Mouse (Mus musculus) liver, postnatal 0 days (tissue): ENCODE data around the gene Wwox. TPM values are rescaled to one million over a fixed set of nuclear protein-coding genes. Genes with fewer than 3 reads are reported as not detected.

Experiments
- ATAC-seq: fragments of 200-750 bp; cut with Nextera tagmentation; 2 replicates; pipeline ENCODE4 v1.8.0; 2017; ENCODE audit warnings: mild to moderate bottlenecking, moderate library complexity
- DNase-seq: peaks from one replicate; pipeline ENCODE4 v3.0.0-alpha.2; 2016
- H3K27ac ChIP-seq: fragments of 300-500 bp; sonication (generic); 2 replicates; pipeline ENCODE4 v1.5.1; 2014; ENCODE audit warnings: antibody characterized with exemption, moderate library complexity, mild to moderate bottlenecking, low read depth
- H3K27me3 ChIP-seq: fragments of 300-500 bp; sonication (generic); 2 replicates; pipeline ENCODE4 v1.6.1; 2014; ENCODE audit warnings: low read length, control low read depth, mixed read lengths; ENCODE audit not compliant: insufficient read depth
- H3K36me3 ChIP-seq: fragments of 300-500 bp; sonication (generic); replicated peaks from 2 replicates; pipeline ENCODE4 v1.6.1; 2014; ENCODE audit warnings: mild to moderate bottlenecking, control low read depth, low read length, moderate library complexity, mixed read lengths; ENCODE audit not compliant: insufficient read depth
- H3K4me1 ChIP-seq: fragments of 300-500 bp; sonication (generic); 2 replicates; pipeline ENCODE4 v1.6.1; 2014; ENCODE audit warnings: antibody characterized with exemption, mild to moderate bottlenecking, control low read depth; ENCODE audit not compliant: insufficient read depth
- H3K4me2 ChIP-seq: fragments of 300-500 bp; sonication (generic); 2 replicates; pipeline ENCODE4 v1.6.1; 2014; ENCODE audit warnings: low read depth, mild to moderate bottlenecking, low read length, moderate library complexity, mixed read lengths
- H3K4me3 ChIP-seq: fragments of 300-500 bp; sonication (generic); 2 replicates; pipeline ENCODE4 v1.5.1; 2014; ENCODE audit warnings: low read depth, low read length
- H3K9ac ChIP-seq: fragments of 300-500 bp; sonication (generic); replicated peaks from 2 replicates; pipeline ENCODE4 v1.6.1; 2014; ENCODE audit warnings: mild to moderate bottlenecking, moderate library complexity
- H3K9me3 ChIP-seq: fragments of 300-500 bp; sonication (generic); 2 replicates; pipeline ENCODE4 v1.6.1; 2016; ENCODE audit warnings: mild to moderate bottlenecking, control low read depth, low read length, mixed read lengths
- CTCF ChIP-seq: sonication (generic); IDR thresholded peaks from 2 replicates; pipeline ENCODE4 v1.5.1; 2016; ENCODE audit warnings: antibody characterized with exemption, low read depth
- EP300 ChIP-seq: IDR thresholded peaks from 2 replicates; pipeline ENCODE4 v1.6.1; 2016; ENCODE audit warnings: antibody characterized with exemption, low read depth, mild to moderate bottlenecking
- WGBS: fragments of 180-500 bp; shearing (Covaris S2); extraction: QIAGEN DNeasy Blood & Tissue Kit; methylation state at CpG from one replicate; pipeline ENCODE4 v1.1.7; 2014; ENCODE audit not compliant: insufficient replicate concordance; 5-methylcytosine and 5-hydroxymethylcytosine counted together
- polyA plus RNA-seq: library from polyadenylated mRNA; unstranded; fragments of >200 nt; fragmentation: Nextera tagmentation; extraction: Ambion mirVana; gene quantifications from 2 replicates; pipeline ENCODE4 v1.2.1, GENCODE M21; 2015

Wwox gene
- polyA plus RNA-seq, 1 experiment from 2014 or later = 3.9 TPM

DNA sequence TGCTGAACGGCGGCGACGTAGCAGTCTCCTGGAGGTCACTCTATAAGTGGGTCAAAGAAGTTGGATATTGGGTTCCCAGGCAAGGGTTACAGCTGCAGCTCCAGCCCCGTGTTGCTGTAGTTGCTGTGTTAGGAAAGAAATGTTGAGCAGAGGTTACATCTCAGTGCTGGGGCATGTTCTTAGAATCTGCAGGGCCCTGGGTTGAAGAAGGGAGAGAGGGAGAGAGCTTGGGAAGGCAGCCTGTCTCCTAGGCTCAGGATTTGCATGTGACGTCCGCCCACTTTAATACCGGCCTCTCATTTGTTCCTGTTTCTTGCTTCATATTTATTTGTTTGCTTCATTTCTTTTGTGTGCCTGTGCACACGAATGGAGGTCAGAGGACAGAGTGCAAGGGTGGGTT, 410.0 kb downstream of the Wwox start:
- Histone ChIP-seq H3K4me2 (peak overlapping the region; percentile 38; the same call in 1 of the 2 replicates), H3K36me3 (no peaks in the 10 kb centered on the region), H3K27ac (peak overlapping the region; percentile 44), H3K4me1 (no peaks in the 10 kb centered on the region), H3K4me3 (no peak overlapping the region), H3K9ac (no peak overlapping the region), H3K27me3 (no peaks in the 10 kb centered on the region), H3K9me3 (no peaks in the 10 kb centered on the region)
- TF ChIP-seq EP300 (no peak), CTCF (no peak)
- no peak for DNase-seq
- WGBS = 68% methylated on average over 9 of the region's 9 CpGs
- ATAC-seq = peak; percentile 82

DNA sequence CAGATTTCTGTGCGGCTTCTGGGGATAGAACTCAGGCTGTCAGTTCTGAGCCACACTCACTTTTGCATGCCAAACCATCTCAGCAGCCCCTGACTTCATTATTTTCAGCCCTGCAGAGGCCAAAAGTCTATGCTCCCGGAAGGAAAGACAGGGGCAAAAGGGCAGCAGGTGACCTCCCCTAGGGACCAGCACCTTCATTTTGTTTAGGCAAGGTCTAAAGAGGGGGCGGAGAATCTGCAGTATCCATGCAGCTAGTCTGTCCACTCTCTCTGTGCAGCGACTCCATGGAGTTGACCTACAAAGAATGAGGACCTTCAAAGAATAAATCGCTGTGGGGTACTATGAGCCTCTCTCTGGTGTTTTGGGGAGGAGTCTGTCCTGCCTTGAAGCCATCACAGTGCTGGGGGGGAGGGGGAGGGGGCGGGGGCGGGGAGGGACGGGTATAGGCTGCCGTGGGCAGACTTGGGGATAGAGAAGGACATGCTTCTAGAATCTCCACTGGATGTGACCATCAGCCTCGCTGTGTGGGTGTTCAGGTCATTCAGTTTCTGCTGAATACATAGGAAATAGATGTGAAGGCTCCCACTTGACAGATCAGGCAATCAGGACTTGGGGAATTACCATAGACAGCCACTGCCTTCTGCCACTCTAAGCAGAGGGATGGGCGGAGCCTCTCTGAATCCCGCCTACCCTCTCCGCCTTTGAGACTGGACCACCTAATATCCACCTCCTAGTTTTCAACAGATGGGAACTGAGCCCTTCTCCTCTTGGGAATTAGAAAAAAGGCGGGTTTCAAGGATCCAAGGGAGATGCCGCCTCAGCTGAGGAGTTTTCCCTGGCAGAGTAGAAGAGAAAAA, 410.8 kb downstream of the Wwox start:
- Histone ChIP-seq H3K9me3 (no peaks in the 10 kb centered on the region), H3K27me3 (no peaks in the 10 kb centered on the region)
- ATAC-seq = peak; percentile 57

DNA sequence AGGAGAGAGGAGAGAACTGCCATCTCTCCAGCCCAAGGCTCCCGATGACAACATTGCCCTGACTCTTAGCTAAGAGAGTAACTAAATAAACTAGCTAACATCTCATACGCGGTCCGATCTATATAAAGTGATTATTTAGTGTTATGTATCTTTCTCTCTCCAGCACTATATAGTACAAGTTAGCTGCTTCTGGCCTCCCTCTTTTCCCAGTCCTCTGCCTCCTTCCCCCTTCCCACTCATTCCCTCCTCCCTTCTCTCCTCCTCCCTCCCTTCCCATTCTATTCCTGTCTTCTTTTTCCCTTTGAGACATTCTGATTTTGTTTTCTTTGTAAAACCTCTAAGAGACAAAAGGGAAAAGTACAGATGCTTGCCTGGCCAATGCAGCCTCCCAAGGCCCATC, 414.3 kb downstream of the Wwox start:
- no peaks in the 10 kb centered on the region for H3K36me3 ChIP-seq
- no peak for ATAC-seq
- WGBS = 85% methylated on average over 4 of the region's 4 CpGs

More for the DNA sequence above, 410.8 kb downstream of the Wwox start:
- no peak overlapping the region for H3K4me3 ChIP-seq
- TF ChIP-seq CTCF = no peak
- no peak for TF ChIP-seq EP300
- no peaks in the 10 kb centered on the region for H3K36me3 ChIP-seq
- H3K4me2 ChIP-seq = peak overlapping the region; percentile 38
- H3K9ac ChIP-seq = no peak overlapping the region
- H3K27ac ChIP-seq = peak overlapping the region; percentile 44
- WGBS = 48% methylated on average over 14 of the region's 15 CpGs
- no peak for DNase-seq
- no peaks in the 10 kb centered on the region for H3K4me1 ChIP-seq

DNA sequence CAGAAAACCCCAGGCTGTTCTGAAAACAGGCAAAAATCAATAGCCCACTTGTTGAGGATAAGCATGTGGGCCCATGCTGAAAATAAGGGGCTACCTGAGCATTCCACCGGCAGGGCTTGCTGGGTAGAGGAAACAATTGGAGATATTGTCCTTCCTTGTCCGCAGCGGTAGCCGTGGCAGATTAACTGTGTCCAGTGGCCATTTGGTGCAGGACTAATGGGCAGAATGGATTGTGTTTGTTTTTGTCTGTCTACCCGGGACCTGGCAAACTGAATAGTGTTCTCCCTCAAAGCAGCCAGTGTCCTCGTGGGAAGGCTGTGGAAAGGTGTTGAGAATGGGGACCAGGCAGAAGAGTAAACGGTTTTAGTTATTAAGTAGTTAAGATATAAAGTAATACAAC, 416.4 kb downstream of the Wwox start:
- Histone ChIP-seq H3K27me3 (no peaks in the 10 kb centered on the region), H3K9me3 (no peaks in the 10 kb centered on the region), H3K4me3 (no peak overlapping the region), H3K36me3 (no peaks in the 10 kb centered on the region), H3K4me1 (no peaks in the 10 kb centered on the region), H3K4me2 (no peak overlapping the region), H3K9ac (no peak overlapping the region), H3K27ac (no peak overlapping the region)
- no peak for TF ChIP-seq EP300
- TF ChIP-seq CTCF = no peak
- no peak for DNase-seq
- WGBS = 70% methylated on average over 7 of the region's 7 CpGs
- no peak for ATAC-seq

More for the DNA sequence above, 414.3 kb downstream of the Wwox start:
- H3K4me1 ChIP-seq = no peaks in the 10 kb centered on the region
- TF ChIP-seq EP300 = no peak
- no peak for TF ChIP-seq CTCF
- DNase-seq = no peak
- H3K9me3 ChIP-seq = no peaks in the 10 kb centered on the region
- no peak overlapping the region for H3K4me3 ChIP-seq
- no peak overlapping the region for H3K9ac ChIP-seq
- no peaks in the 10 kb centered on the region for H3K27me3 ChIP-seq
- H3K27ac ChIP-seq = no peak overlapping the region
- H3K4me2 ChIP-seq = no peak overlapping the region

DNA sequence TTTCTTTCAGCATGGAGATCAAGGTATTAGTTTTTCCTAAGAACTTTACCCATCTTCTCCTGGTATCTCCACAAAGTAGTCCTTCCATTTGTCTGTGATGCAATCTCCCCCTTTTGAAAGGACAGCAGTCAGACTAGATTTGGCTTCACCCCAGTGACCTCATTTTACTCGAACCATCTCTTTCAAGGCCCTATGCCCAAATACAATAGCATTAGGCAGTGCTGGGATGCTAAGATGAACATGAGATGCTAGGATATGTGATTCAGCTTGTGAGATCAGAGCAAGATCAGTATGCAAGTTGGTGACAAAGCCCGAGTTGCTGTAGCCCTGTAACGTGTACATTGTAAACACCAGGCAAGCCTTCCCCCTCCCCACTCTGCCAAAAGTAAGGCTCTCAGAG, 426.5 kb downstream of the Wwox start:
- H3K27ac ChIP-seq = no peak overlapping the region
- no peak overlapping the region for H3K9ac ChIP-seq
- TF ChIP-seq EP300 (no peak), CTCF (no peak)
- WGBS = 45% methylated on average over 3 of the region's 3 CpGs
- no peaks in the 10 kb centered on the region for H3K27me3 ChIP-seq
- H3K4me3 ChIP-seq = no peak overlapping the region
- DNase-seq (no peak), ATAC-seq (no peak)
- no peaks in the 10 kb centered on the region for H3K36me3 ChIP-seq
- no peaks in the 10 kb centered on the region for H3K9me3 ChIP-seq
- no peak overlapping the region for H3K4me2 ChIP-seq
- no peaks in the 10 kb centered on the region for H3K4me1 ChIP-seq

DNA sequence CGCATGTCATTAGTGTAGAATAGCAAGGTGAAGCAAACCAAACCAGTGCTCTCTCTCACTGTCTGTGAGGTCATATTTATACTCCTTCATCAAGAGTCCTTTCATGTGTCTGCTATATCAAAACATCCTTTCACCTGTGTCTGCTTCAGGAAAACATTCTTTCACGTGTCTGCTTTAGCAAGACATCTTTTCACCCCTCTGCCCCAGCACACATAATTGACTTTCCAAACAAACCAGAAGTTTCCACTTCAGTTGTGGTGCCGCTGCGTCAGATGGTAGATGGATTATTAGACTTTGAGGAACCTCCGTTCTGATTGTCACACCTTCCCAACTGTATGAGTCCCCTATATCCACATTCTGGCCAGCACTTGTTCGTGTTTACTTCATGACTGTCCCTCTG, 429.9 kb downstream of the Wwox start:
- Histone ChIP-seq H3K4me1 (no peaks in the 10 kb centered on the region), H3K4me2 (no peak overlapping the region), H3K27me3 (no peaks in the 10 kb centered on the region), H3K4me3 (no peak overlapping the region), H3K36me3 (no peaks in the 10 kb centered on the region), H3K9me3 (no peaks in the 10 kb centered on the region), H3K9ac (no peak overlapping the region), H3K27ac (no peak overlapping the region)
- DNase-seq = no peak
- TF ChIP-seq CTCF (no peak), EP300 (no peak)
- no peak for ATAC-seq
- WGBS = 89% methylated on average over 6 of the region's 6 CpGs

DNA sequence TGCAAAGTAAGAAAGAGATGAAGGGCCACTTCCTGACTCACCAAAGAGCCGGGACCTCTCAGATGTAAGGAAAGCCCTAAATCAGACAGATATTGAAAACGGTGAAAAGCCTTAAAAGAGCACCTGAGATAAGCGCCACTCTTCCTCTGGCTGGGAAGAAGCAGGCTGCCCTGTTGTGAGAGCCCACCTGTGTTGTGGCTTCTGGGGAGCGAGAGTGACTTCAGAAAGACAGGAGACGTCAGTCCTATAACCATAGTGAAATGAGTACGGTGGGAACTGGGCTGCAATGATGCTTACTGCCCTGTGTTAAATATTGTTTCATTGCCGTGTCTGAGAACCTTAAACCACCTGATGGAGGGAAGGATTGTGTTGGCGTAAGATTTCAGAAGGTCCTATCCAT, 431.0 kb downstream of the Wwox start:
- DNase-seq = no peak
- 84% methylated on average over 8 of the region's 8 CpGs for WGBS
- H3K9me3 ChIP-seq = no peaks in the 10 kb centered on the region

More for the DNA sequence above, 431.0 kb downstream of the Wwox start:
- no peak overlapping the region for H3K4me3 ChIP-seq
- TF ChIP-seq CTCF = no peak
- no peak for TF ChIP-seq EP300
- no peaks in the 10 kb centered on the region for H3K27me3 ChIP-seq
- H3K4me2 ChIP-seq = no peak overlapping the region
- H3K36me3 ChIP-seq = no peaks in the 10 kb centered on the region
- no peaks in the 10 kb centered on the region for H3K4me1 ChIP-seq
- no peak overlapping the region for H3K27ac ChIP-seq
- ATAC-seq = no peak
- H3K9ac ChIP-seq = no peak overlapping the region
